Mouse (Mus musculus): ENCODE results near the gene Prkag2.

Prkag2 gene

GRCm38 (mm10) chr5:24860635-24861448 is 239.6 kb downstream of the Prkag2 start:
- DNase-seq: peak; percentile 97

GRCm38 (mm10) chr5:24859771-24860540 is 240.5 kb downstream of the Prkag2 start:
- peak; percentile 24 for DNase-seq

GRCm38 (mm10) chr5:24854827-24855600 is 245.4 kb downstream of the Prkag2 start:
- peak; percentile 43 for DNase-seq

- DNase-seq: peak; percentile 78
Observed at GRCm38 (mm10) chr5:24854256-24854655, 246.2 kb downstream of the Prkag2 start.

GRCm38 (mm10) chr5:24848261-24848660 is 252.2 kb downstream of the Prkag2 start:
- DNase-seq: peak; percentile 80

GRCm38 (mm10) chr5:24843841-24844240 is 256.6 kb downstream of the Prkag2 start:
- peak; percentile 74 for DNase-seq

GRCm38 (mm10) chr5:24843103-24843475 is 257.4 kb downstream of the Prkag2 start:
- DNase-seq: no peak

GRCm38 (mm10) chr5:24842274-24843102 is 258.0 kb downstream of the Prkag2 start, which contains the start of gene Rheb:
TSS of gene Rheb (minus strand) at chr5:24842624.
- DNase-seq: peak; percentile 100

GRCm38 (mm10) chr5:24841662-24842273 is 258.7 kb downstream of the Prkag2 start:
- DNase-seq: no peak

- peak; percentile 87 for DNase-seq
Observed at GRCm38 (mm10) chr5:24840975-24841431, 259.4 kb downstream of the Prkag2 start.

- DNase-seq: no peak
Observed at GRCm38 (mm10) chr5:24834491-24834890, 266.0 kb downstream of the Prkag2 start.

GRCm38 (mm10) chr5:24831912-24832311 is 268.5 kb downstream of the Prkag2 start:
- DNase-seq: no peak

GRCm38 (mm10) chr5:24828446-24828845 is 272.0 kb downstream of the Prkag2 start:
- DNase-seq: no peak

- DNase-seq: no peak
Observed at GRCm38 (mm10) chr5:24827173-24827572, 273.3 kb downstream of the Prkag2 start.

GRCm38 (mm10) chr5:24826056-24826770 is 274.2 kb downstream of the Prkag2 start:
- DNase-seq: no peak

- no peak for DNase-seq
Observed at GRCm38 (mm10) chr5:24825365-24826055, 274.9 kb downstream of the Prkag2 start.

- peak; percentile 60 for DNase-seq
Observed at GRCm38 (mm10) chr5:24823864-24824405, 276.5 kb downstream of the Prkag2 start.

GRCm38 (mm10) chr5:24822781-24823180 is 277.7 kb downstream of the Prkag2 start:
- DNase-seq: peak; percentile 46

- peak; percentile 25 for DNase-seq
Observed at GRCm38 (mm10) chr5:24822231-24822630, 278.2 kb downstream of the Prkag2 start.

- DNase-seq: peak; percentile 91
Observed at GRCm38 (mm10) chr5:24821403-24821841, 279.0 kb downstream of the Prkag2 start.
